Mouse (Mus musculus) intestine, embryonic 15.5 days (tissue): Measurements from ENCODE around the gene Hoxd8. TPM values are rescaled to one million over a fixed set of nuclear protein-coding genes. Genes with fewer than 3 reads are reported as not detected.

Experiments
- ATAC-seq: fragments of 200-750 bp; cut with Nextera tagmentation; 2 replicates; pipeline ENCODE4 v1.8.0; 2017; ENCODE audit warnings: moderate TSS enrichment, moderate library complexity
- H3K27ac ChIP-seq: fragments of 300-500 bp; sonication (generic); 2 replicates; pipeline ENCODE4 v1.5.1; 2015; ENCODE audit warnings: mild to moderate bottlenecking, inconsistent platforms
- H3K27me3 ChIP-seq: fragments of 300-500 bp; sonication (generic); replicated peaks from 2 replicates; pipeline ENCODE4 v1.6.1; 2015; ENCODE audit warnings: inconsistent platforms
- H3K36me3 ChIP-seq: fragments of 300-500 bp; sonication (generic); 2 replicates; pipeline ENCODE4 v1.6.1; 2015; ENCODE audit warnings: inconsistent platforms
- H3K4me1 ChIP-seq: fragments of 300-500 bp; sonication (generic); replicated peaks from 2 replicates; pipeline ENCODE4 v1.6.1; 2015; ENCODE audit warnings: inconsistent platforms
- H3K4me2 ChIP-seq: fragments of 300-500 bp; sonication (generic); replicated peaks from 2 replicates; pipeline ENCODE4 v1.6.1; 2015; ENCODE audit warnings: mild to moderate bottlenecking, inconsistent platforms
- H3K4me3 ChIP-seq: fragments of 300-500 bp; sonication (generic); replicated peaks from 2 replicates; pipeline ENCODE4 v1.5.1; 2015; ENCODE audit warnings: inconsistent platforms
- H3K9ac ChIP-seq: fragments of 300-500 bp; sonication (generic); 2 replicates; pipeline ENCODE4 v1.6.1; 2015; ENCODE audit warnings: inconsistent platforms
- H3K9me3 ChIP-seq: fragments of 300-500 bp; sonication (generic); 2 replicates; pipeline ENCODE4 v1.6.1; 2016; ENCODE audit warnings: inconsistent platforms
- WGBS: fragments of 180-500 bp; shearing (Covaris S2); methylation state at CpG from one replicate; pipeline ENCODE4 v1.1.7; 2015; 5-methylcytosine and 5-hydroxymethylcytosine counted together
- polyA plus RNA-seq: library from polyadenylated mRNA; unstranded; fragments of >200 nt; fragmentation: Nextera tagmentation; extraction: Ambion mirVana; gene quantifications from 2 replicates; pipeline ENCODE4 v1.2.1, GENCODE M21; 2015

Hoxd8 gene
- polyA plus RNA-seq, 1 experiment from 2014 or later: 5.1 TPM

- H3K27ac ChIP-seq: no peak overlapping the region
- peaks cover 13% of the 10 kb centered on the region for H3K4me1 ChIP-seq
- H3K27me3 ChIP-seq: peaks cover 87% of the 10 kb centered on the region
- H3K4me2 ChIP-seq: peak overlapping the region; percentile 65
- H3K9me3 ChIP-seq: no peaks in the 10 kb centered on the region
- WGBS: 2% methylated on average over 17 of the region's 17 CpGs
- no peaks in the 10 kb centered on the region for H3K36me3 ChIP-seq
- no peak for ATAC-seq
- H3K4me3 ChIP-seq: peak overlapping the region; percentile 41
- no peak overlapping the region for H3K9ac ChIP-seq
These were observed 5.4 kb upstream of the Hoxd8 start for GRCm38 (mm10) chr2:74699053-74699430.

DNA sequence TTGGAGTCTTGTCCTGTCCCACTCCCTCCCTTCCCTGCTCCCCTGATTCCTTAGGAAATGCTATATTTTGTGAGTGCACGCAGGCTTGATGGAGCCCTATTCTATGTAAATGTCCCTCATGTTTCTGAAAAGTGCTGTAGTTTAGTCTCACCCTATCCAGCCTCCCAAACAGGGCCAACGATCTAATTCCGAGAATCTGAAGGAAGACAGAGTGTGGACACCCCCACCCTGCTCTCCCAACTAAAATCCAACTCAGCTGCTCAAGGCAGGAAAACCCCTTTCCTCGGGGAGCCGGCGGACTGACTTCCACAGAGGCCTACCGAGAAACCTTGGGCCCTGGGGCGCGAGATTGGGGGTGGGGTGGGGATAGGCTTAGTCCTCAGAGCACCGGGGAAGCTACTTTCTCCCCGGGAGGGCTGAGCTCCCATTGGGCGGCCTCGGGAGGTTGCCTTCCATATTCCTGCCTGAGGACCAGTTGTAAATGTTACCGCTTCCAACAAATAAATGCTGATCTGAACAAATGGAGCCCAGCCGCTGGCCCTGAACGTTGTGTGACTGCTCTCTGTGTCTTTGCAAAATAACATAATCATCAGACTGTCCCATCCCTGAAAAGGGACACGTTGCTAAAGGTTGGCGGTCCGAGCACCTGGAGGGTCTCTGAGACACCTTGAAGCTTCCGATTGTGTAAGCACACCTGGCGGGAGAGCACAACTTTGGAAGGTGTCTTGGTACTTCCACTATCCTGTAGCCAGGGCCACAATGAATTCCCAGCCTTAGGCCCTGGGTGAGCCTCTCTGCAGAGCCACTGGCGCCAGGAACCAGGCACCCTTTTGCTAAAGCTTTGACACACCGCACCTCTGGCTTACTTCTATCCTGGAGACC is 4.5 kb upstream of the Hoxd8 start:
- peaks cover 19% of the 10 kb centered on the region for H3K4me1 ChIP-seq
- 0 out of 2 replicates have a peak overlapping the region, but pooled peaks have one; percentile 38 for H3K27ac ChIP-seq
- H3K4me3 ChIP-seq: peak overlapping the region; percentile 1; the same call in 1 of the 2 replicates
- H3K9me3 ChIP-seq: no peaks in the 10 kb centered on the region
- no peak for ATAC-seq
- WGBS: 13% methylated on average over 23 of the region's 23 CpGs
- H3K9ac ChIP-seq: no peak overlapping the region
- peak overlapping the region; percentile 29 for H3K4me2 ChIP-seq
- H3K27me3 ChIP-seq: peaks cover 89% of the 10 kb centered on the region
- no peaks in the 10 kb centered on the region for H3K36me3 ChIP-seq

- no peak overlapping the region for H3K9ac ChIP-seq
- no peaks in the 10 kb centered on the region for H3K9me3 ChIP-seq
- H3K27ac ChIP-seq: peak overlapping the region; percentile 38; the same call in 1 of the 2 replicates
- WGBS: 16% methylated on average over 22 of the region's 22 CpGs
- peak overlapping the region; percentile 29 for H3K4me2 ChIP-seq
- no peak for ATAC-seq
- H3K4me1 ChIP-seq: peaks cover 21% of the 10 kb centered on the region
- no peaks in the 10 kb centered on the region for H3K36me3 ChIP-seq
- H3K27me3 ChIP-seq: peaks cover 89% of the 10 kb centered on the region
- H3K4me3 ChIP-seq: no peak overlapping the region
These were observed 3.8 kb upstream of the Hoxd8 start for GRCm38 (mm10) chr2:74700546-74701112.

- Histone ChIP-seq H3K9me3 (no peaks in the 10 kb centered on the region), H3K9ac (no peak overlapping the region), H3K27ac (no peak overlapping the region), H3K4me3 (no peak overlapping the region), H3K4me2 (no peak overlapping the region), H3K36me3 (no peaks in the 10 kb centered on the region), H3K27me3 (peaks cover 82% of the 10 kb centered on the region), H3K4me1 (peaks cover 22% of the 10 kb centered on the region)
- no peak for ATAC-seq
- WGBS: 14% methylated on average over 17 of the region's 17 CpGs
These were observed 2.2 kb upstream of the Hoxd8 start for GRCm38 (mm10) chr2:74701949-74702819.

GRCm38 (mm10) chr2:74702820-74703219 is 1.6 kb upstream of the Hoxd8 start:
- Histone ChIP-seq H3K27ac (no peak overlapping the region), H3K27me3 (peaks cover 80% of the 10 kb centered on the region), H3K9ac (no peak overlapping the region), H3K4me3 (no peak overlapping the region), H3K4me2 (no peak overlapping the region), H3K4me1 (peaks cover 18% of the 10 kb centered on the region), H3K9me3 (no peaks in the 10 kb centered on the region), H3K36me3 (no peaks in the 10 kb centered on the region)
- ATAC-seq: no peak
- 36% methylated on average over 6 of the region's 6 CpGs for WGBS

DNA sequence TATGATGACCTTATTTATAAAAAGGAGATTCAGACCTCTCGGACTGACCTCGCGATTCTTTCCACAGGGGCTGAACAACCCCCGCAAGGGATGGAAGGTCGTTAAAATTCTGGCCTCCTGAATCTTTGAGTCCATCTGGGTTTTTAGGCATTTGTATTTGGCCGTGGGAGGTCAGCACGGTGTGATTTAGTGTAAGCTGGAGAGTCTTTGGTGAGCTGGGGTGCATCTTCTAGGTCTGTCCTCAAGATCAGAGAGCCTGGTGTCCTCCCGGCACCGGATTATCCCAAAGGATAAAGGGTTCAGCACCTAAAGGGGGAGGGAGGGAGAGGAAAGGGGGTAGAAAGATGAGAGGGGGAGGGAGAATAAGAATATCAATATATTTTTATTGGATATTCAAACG is 1.1 kb upstream of the Hoxd8 start:
- H3K27me3 ChIP-seq: peaks cover 78% of the 10 kb centered on the region
- H3K9me3 ChIP-seq: no peaks in the 10 kb centered on the region
- no peak overlapping the region for H3K27ac ChIP-seq
- 0 out of 2 replicates have a peak overlapping the region, but pooled peaks have one; percentile 88 for H3K4me2 ChIP-seq
- H3K4me3 ChIP-seq: no peak overlapping the region
- H3K9ac ChIP-seq: no peak overlapping the region
- no peak for ATAC-seq
- H3K36me3 ChIP-seq: no peaks in the 10 kb centered on the region
- peaks cover 13% of the 10 kb centered on the region for H3K4me1 ChIP-seq
- 28% methylated on average over 10 of the region's 10 CpGs for WGBS

- ATAC-seq: no peak
These were observed 559 bp upstream of the Hoxd8 start for GRCm38 (mm10) chr2:74703720-74704392.

DNA sequence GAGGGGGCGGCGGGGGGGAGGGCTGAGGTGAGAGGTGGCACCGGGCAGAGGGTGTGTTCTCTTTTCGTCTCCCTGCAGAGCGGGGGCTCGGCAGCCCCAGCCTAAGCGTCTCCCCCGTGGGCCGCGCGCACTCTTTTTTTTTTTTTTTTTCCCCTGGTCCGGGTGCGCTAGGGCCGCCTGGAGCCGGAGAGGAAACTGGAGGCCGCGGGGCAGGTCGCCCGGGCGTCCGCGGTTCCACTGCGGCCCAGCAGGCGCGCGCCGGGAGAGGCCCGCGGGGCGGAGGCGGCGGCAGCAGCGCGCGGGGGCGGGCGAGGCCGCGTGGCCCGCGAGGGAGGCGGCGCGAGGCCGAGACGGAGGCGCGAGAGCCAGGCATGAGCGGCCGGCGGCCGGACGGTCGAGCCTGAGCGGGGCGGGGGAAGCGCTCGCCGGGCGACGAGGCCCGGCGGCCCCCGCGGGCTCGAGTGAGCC is 618 bp downstream of the Hoxd8 start:
- H3K27ac ChIP-seq: peak overlapping the region; percentile 86
- H3K27me3 ChIP-seq: peaks cover 78% of the 10 kb centered on the region
- H3K9me3 ChIP-seq: no peaks in the 10 kb centered on the region
- under 1% methylated on average over 49 of the region's 66 CpGs for WGBS
- ATAC-seq: peak; percentile 39; the same call in 1 of the 2 replicates
- peaks cover 9% of the 10 kb centered on the region for H3K4me1 ChIP-seq
- no peaks in the 10 kb centered on the region for H3K36me3 ChIP-seq
- peak overlapping the region; percentile 63 for H3K4me3 ChIP-seq
- peak overlapping the region; percentile 58 for H3K9ac ChIP-seq
- peak overlapping the region; percentile 88 for H3K4me2 ChIP-seq

More at GRCm38 (mm10) chr2:74703720-74704392, 559 bp upstream of the Hoxd8 start:
- Histone ChIP-seq H3K4me2 (peak overlapping the region; percentile 88), H3K27me3 (peaks cover 78% of the 10 kb centered on the region), H3K9ac (no peak overlapping the region), H3K4me1 (peaks cover 9% of the 10 kb centered on the region), H3K4me3 (peak overlapping the region; percentile 63), H3K27ac (0 out of 2 replicates have a peak overlapping the region, but pooled peaks have one; percentile 40), H3K9me3 (no peaks in the 10 kb centered on the region), H3K36me3 (no peaks in the 10 kb centered on the region)
- 12% methylated on average over 26 of the region's 26 CpGs for WGBS

DNA sequence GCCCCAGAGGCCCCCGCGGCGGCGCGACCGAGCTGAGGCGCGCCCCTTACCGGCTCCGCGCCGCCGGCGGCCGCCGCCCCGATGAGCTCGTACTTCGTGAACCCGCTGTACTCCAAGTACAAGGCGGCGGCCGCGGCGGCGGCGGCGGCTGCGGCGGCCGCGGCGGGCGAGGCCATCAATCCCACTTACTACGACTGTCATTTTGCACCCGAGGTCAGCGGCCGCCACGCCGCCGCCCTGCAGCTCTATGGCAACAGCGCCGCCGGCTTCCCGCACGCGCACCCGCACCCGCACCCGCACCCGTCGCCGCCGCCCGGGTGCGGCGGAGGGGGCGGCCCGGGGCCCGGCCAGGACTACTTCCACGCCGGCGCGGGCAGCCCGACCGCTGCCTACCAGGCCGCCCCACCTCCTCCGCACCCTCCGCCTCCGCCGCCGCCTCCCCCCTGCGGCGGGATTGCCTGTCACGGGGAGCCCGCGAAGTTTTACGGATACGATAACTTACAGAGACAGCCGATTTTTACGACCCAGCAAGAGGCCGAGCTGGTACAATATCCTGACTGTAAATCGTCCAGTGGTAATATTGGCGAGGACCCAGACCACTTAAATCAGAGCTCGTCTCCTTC is 1.2 kb downstream of the Hoxd8 start:
- ATAC-seq: peak; percentile 65
- Histone ChIP-seq H3K4me1 (peaks cover 9% of the 10 kb centered on the region), H3K27ac (peak overlapping the region; percentile 86)

GRCm38 (mm10) chr2:74706393-74706960 is 2.1 kb downstream of the Hoxd8 start:
- no peak for ATAC-seq
- peaks cover 9% of the 10 kb centered on the region for H3K4me1 ChIP-seq
- H3K27me3 ChIP-seq: peaks cover 67% of the 10 kb centered on the region
- no peak overlapping the region for H3K27ac ChIP-seq
- no peaks in the 10 kb centered on the region for H3K36me3 ChIP-seq
- peak overlapping the region; percentile 63 for H3K4me3 ChIP-seq
- H3K9ac ChIP-seq: no peak overlapping the region
- 8% methylated on average over 13 of the region's 13 CpGs for WGBS
- H3K9me3 ChIP-seq: no peaks in the 10 kb centered on the region
- peak overlapping the region; percentile 88; the same call in 1 of the 2 replicates for H3K4me2 ChIP-seq

More for the DNA sequence above, 1.2 kb downstream of the Hoxd8 start:
- Histone ChIP-seq H3K9me3 (no peaks in the 10 kb centered on the region), H3K4me2 (peak overlapping the region; percentile 88), H3K27me3 (peaks cover 76% of the 10 kb centered on the region), H3K9ac (peak overlapping the region; percentile 58), H3K36me3 (no peaks in the 10 kb centered on the region), H3K4me3 (peak overlapping the region; percentile 63)
- WGBS: under 1% methylated on average over 76 of the region's 85 CpGs

DNA sequence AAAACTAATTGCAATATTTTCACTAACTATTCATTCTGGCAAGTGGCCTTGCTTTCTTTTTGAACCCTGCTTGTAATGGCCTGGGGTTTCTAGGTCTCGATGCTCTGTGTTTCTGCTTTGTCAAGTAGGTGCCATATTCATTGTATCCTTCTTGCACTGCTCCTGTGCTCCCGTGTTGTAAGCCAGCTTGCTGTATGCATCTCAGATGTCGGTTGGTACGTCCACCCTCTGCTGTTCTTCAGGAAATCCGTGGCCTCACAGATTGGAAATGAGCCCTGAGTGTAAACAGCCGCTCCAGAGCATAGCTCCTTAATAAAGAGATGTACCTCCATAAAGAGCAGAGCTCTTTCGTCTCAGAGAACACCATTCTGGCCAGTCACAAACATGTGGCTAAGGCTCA is 3.2 kb downstream of the Hoxd8 start:
- no peak overlapping the region; the same call in 1 of the 2 replicates for H3K4me3 ChIP-seq
- no peaks in the 10 kb centered on the region for H3K36me3 ChIP-seq
- H3K9ac ChIP-seq: no peak overlapping the region
- H3K27ac ChIP-seq: no peak overlapping the region
- peaks cover 9% of the 10 kb centered on the region for H3K4me1 ChIP-seq
- no peaks in the 10 kb centered on the region for H3K9me3 ChIP-seq
- 32% methylated on average over 7 of the region's 7 CpGs for WGBS
- H3K4me2 ChIP-seq: peak overlapping the region; percentile 30; the same call in 1 of the 2 replicates
- H3K27me3 ChIP-seq: peaks cover 70% of the 10 kb centered on the region
- no peak for ATAC-seq
